Mouse (Mus musculus): ENCODE results near the gene Nlrc5. TPM values are rescaled to one million over a fixed set of nuclear protein-coding genes. Genes with fewer than 3 reads are reported as not detected.

Nlrc5 gene
- polyA plus RNA-seq, 1 experiment = 12.0 TPM

DNA sequence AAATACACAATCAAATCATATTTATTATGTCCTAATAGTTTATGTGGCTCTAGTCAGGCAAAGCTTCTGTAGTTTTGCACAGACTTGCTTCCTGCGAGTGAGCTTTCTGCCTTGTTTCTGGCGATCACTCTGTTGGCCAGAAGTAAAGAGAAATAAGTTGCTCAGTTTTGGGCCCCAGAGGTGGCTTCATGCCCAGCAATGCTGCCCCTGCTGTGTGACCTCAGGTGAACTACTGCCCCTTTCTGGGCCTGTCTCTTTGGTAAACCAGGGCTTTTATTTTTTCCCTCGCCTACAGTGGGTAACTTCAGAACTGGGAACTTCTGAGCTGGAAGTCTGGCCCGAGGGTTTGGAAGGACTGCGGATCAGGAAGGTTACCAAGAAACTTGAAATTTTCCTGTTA, 114.9 kb downstream of the Nlrc5 start:
- Histone ChIP-seq H3K4me3 (replicated peaks; ENCODE audit: extremely low read depth, low read depth, low read length) (no peak overlapping the region), H3K4me1 (ENCODE audit: control insufficient read depth, insufficient read depth, low read length) (no peaks in the 10 kb centered on the region)
- WGBS = 72% methylated on average over 5 of the region's 5 CpGs
- TF ChIP-seq POLR2A (IDR thresholded peaks at IDR 0.05; ENCODE audit: borderline replicate concordance, extremely low read depth, low read depth, low read length) (no peak), CTCF (IDR thresholded peaks at IDR 0.05; ENCODE audit: insufficient read depth, low read length) (no peak)
- DNase-seq = no peak

DNA sequence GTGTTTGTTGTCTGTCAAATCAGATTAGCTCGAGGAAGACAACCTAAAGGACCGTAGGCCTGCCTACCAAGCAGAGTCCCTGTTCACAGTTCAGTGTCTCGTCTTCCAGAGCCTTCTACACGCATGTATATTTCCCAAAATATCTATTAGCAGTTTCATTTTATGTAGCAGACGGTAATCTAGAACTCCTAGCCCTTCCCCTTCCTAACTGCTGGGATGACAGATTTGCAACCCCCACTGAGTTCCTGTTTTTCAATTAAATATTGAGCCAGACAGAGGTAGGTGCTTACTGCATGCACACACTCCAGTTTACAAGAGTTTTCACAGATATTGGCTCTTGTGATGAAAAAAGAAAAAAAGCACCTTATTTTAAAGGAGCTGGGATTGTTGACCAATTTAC, 115.3 kb downstream of the Nlrc5 start:
- no peak for DNase-seq
- 50% methylated on average over 5 of the region's 5 CpGs for whole genome bisulfite sequencing
- no peak overlapping the region for H3K4me3 ChIP-seq (replicated peaks; ENCODE audit: extremely low read depth, low read depth, low read length)
- no peaks in the 10 kb centered on the region for H3K4me1 ChIP-seq (ENCODE audit: control insufficient read depth, insufficient read depth, low read length)
- TF ChIP-seq CTCF (IDR thresholded peaks at IDR 0.05; ENCODE audit: insufficient read depth, low read length) = no peak
- TF ChIP-seq POLR2A (IDR thresholded peaks at IDR 0.05; ENCODE audit: borderline replicate concordance, extremely low read depth, low read depth, low read length) = no peak

DNA sequence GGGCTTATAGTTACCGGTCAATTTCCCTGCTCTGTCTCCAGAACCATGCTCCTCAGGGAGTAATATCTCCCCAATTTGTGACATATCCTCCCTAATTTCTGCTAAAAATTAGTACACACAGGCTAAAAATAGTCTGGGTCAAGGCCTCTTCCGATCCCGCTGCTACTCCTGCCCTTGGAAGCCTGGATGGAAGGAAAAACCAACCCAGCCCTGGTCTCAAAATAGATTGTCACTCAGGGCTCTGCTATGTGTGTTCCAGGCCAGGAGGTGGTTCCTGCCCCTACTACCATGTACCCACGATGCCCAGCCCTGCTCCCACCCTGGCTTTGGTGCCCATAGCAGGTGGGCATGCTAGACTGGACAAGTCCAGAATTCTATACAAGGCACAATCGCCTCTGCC, 115.8 kb downstream of the Nlrc5 start:
- H3K4me1 ChIP-seq (ENCODE audit: control insufficient read depth, insufficient read depth, low read length) = no peaks in the 10 kb centered on the region
- DNase-seq = no peak
- no peak overlapping the region for H3K4me3 ChIP-seq (replicated peaks; ENCODE audit: extremely low read depth, low read depth, low read length)
- TF ChIP-seq POLR2A (IDR thresholded peaks at IDR 0.05; ENCODE audit: borderline replicate concordance, extremely low read depth, low read depth, low read length) (no peak), CTCF (IDR thresholded peaks at IDR 0.05; ENCODE audit: insufficient read depth, low read length) (no peak)
- WGBS = 68% methylated on average over 5 of the region's 5 CpGs

DNA sequence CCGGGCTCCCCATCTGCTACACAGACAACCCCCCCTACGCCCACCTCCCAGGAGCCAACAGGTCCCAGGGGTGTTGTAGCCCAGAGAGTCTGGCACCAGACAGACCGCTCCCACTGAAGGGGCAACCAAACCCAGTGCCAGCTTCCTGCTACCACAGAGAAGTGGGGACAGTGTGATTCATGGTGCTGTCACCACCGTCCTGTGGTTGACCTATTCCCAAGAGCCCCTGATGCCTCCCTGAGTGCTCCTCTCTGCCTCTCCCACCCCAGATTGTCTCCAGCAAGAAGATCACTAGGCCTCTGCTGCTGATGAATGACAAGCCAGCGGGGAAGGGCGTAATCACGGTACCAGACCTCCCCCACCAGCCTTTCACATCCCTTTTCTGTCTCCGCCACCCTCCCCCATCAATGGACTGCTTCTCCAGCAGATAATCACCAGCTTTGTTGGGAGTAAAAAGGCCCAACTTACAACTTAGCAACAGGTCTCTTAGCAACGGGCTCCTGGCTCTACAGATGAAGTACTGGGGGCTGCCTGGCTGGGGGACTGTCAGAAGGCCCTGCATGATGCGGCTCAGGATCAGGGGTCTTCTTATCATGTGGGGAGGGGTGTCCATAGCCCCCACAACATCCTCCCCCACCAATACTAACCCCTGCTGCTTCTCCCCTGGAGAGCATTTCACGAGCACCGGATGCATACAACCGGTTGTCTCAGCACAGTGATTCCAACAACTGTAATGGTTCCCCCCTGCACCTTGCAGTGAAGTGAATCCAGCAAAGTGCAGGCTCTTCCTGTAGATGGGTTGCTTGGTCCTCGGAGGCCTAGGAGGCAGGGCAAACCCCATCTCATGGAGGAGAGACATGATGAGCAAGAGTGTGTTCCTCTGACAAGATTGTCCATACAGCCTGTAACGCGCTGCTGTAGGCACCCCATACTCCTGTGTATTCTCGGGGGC, 117.6 kb downstream of the Nlrc5 start:
- H3K4me3 ChIP-seq (replicated peaks; ENCODE audit: extremely low read depth, low read depth, low read length) = no peak overlapping the region
- WGBS = 66% methylated on average over 17 of the region's 17 CpGs
- TF ChIP-seq POLR2A (IDR thresholded peaks at IDR 0.05; ENCODE audit: borderline replicate concordance, extremely low read depth, low read depth, low read length) = no peak
- no peak for TF ChIP-seq CTCF (IDR thresholded peaks at IDR 0.05; ENCODE audit: insufficient read depth, low read length)
- H3K4me1 ChIP-seq (ENCODE audit: control insufficient read depth, insufficient read depth, low read length) = no peaks in the 10 kb centered on the region
- no peak for DNase-seq

DNA sequence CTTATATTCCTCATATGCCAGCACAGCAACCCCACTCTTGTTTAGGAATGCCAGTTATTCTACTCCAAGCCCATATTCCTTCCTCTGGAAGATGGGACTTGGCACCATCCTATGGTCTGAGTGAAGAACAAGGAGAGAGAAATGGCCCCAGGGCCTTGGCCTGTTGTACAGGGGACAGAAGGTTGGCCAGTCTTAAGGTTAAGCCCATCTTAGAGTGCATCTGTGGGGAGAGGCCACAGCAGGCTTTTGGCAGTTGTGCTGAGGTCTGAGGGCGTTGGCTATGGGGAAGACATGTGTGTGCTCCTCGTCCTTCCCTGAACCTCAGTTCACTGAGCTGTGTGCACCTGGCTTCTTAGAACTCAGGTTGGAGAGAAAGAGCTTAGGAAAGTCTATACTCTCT, 118.5 kb downstream of the Nlrc5 start:
- Histone ChIP-seq H3K4me1 (ENCODE audit: control insufficient read depth, insufficient read depth, low read length) (no peaks in the 10 kb centered on the region), H3K4me3 (replicated peaks; ENCODE audit: extremely low read depth, low read depth, low read length) (no peak overlapping the region)
- TF ChIP-seq POLR2A (IDR thresholded peaks at IDR 0.05; ENCODE audit: borderline replicate concordance, extremely low read depth, low read depth, low read length) (no peak), CTCF (IDR thresholded peaks at IDR 0.05; ENCODE audit: insufficient read depth, low read length) (no peak)
- whole genome bisulfite sequencing = 87% methylated on average over 2 of the region's 2 CpGs
- no peak for DNase-seq

DNA sequence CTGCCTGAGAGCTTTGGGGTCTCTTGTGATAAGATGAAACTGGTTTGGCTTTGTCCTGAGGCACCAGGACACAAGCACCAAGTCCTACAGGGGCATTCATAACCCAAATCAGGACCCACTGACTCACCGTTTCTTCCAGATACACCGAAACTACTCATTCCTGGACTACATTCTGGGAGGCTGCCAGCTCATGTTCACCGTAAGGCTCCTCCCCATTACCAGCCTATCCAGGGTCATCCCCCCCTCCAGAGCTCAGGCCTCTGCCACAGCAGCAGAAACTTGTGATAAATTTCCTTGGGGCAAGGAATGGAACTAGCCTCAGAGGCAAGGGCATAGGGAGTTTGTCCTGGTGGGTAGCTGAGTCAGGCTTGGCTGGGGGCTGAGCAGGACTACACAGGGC, 123.1 kb downstream of the Nlrc5 start:
- WGBS = 86% methylated on average over 3 of the region's 3 CpGs
- TF ChIP-seq POLR2A (IDR thresholded peaks at IDR 0.05; ENCODE audit: borderline replicate concordance, extremely low read depth, low read depth, low read length) = no peak
- no peak for TF ChIP-seq CTCF (IDR thresholded peaks at IDR 0.05; ENCODE audit: insufficient read depth, low read length)

DNA sequence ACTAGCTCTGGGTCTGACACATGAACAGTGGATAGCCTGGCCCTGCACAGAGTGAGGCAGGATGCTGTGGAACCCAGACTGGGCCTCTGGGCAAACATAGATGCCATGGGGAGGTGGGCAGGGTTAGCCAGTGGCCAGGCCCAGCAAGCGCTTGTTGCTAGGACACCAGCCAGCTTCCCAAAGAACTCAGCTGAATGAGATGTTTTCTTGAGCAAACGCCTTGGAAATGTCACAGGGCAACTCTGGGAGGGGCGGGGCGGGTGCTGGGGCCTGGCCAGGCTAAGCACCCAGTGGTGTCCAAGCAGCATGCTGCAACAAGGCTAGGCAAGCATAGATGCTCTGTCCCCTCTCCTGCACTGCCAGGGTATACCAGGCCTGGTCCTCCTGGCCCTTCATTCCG, 127.1 kb downstream of the Nlrc5 start:
- no peak for TF ChIP-seq POLR2A (IDR thresholded peaks at IDR 0.05; ENCODE audit: borderline replicate concordance, extremely low read depth, low read depth, low read length)
- no peak for TF ChIP-seq CTCF (IDR thresholded peaks at IDR 0.05; ENCODE audit: insufficient read depth, low read length)
- no peak for DNase-seq
- 74% methylated on average over 5 of the region's 5 CpGs for WGBS
- H3K4me1 ChIP-seq (ENCODE audit: control insufficient read depth, insufficient read depth, low read length) = no peaks in the 10 kb centered on the region
- H3K4me3 ChIP-seq (replicated peaks; ENCODE audit: extremely low read depth, low read depth, low read length) = no peak overlapping the region

More for the DNA sequence above, 123.1 kb downstream of the Nlrc5 start:
- Histone ChIP-seq H3K4me3 (replicated peaks; ENCODE audit: extremely low read depth, low read depth, low read length) (no peak overlapping the region), H3K4me1 (ENCODE audit: control insufficient read depth, insufficient read depth, low read length) (no peaks in the 10 kb centered on the region)
- DNase-seq = no peak

DNA sequence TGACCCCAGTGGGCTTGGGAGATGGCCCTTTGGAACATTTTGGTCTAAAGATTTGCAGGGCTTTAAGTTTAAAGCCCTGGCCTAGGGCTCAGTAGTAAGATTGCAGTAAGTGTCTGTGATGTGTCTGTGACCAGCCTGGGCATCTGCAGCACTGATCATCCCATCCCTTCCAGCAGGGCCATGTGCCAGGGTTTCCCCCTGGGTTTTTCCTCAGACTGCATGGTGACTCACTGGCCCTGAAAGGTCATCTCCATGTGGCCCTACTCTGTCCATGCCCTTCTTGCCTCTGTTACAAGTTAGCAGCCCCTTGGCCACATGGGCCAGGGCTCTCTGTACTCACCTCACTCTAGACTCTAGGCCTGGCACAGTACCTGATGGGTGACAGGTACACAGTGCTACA, 130.3 kb downstream of the Nlrc5 start:
- H3K4me1 ChIP-seq (ENCODE audit: control insufficient read depth, insufficient read depth, low read length) = no peaks in the 10 kb centered on the region
- DNase-seq = no peak
- TF ChIP-seq CTCF (IDR thresholded peaks at IDR 0.05; ENCODE audit: insufficient read depth, low read length) = no peak
- TF ChIP-seq POLR2A (IDR thresholded peaks at IDR 0.05; ENCODE audit: borderline replicate concordance, extremely low read depth, low read depth, low read length) = no peak
- no peak overlapping the region for H3K4me3 ChIP-seq (replicated peaks; ENCODE audit: extremely low read depth, low read depth, low read length)

DNA sequence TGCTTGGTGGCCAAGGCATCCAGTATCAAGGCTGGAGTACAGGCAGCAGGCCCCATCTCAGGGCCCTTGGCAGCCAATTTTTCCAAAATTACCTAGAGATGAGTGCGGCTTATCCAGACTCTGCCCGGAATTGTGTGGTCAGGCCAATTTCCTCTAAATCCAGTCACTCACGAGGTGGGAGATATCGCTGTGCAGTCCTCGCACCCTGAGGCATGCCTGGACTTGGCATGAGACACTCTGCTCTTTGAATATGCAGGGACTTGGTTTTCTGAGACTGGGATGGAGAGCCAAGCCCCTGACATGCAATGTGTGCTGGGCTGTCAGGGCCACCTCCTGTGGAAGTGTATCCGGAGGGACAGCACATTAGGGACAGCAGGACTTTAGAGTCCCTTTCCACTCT, 131.9 kb downstream of the Nlrc5 start:
- WGBS = 79% methylated on average over 6 of the region's 6 CpGs
- DNase-seq = no peak
- TF ChIP-seq CTCF (IDR thresholded peaks at IDR 0.05; ENCODE audit: insufficient read depth, low read length) (no peak), POLR2A (IDR thresholded peaks at IDR 0.05; ENCODE audit: borderline replicate concordance, extremely low read depth, low read depth, low read length) (no peak)
- H3K4me3 ChIP-seq (replicated peaks; ENCODE audit: extremely low read depth, low read depth, low read length) = no peak overlapping the region
- no peaks in the 10 kb centered on the region for H3K4me1 ChIP-seq (ENCODE audit: control insufficient read depth, insufficient read depth, low read length)
